Mouse (Mus musculus): ENCODE data around the gene Comp.

Comp gene

GRCm38 (mm10) chr8:70404212-70404611 is 30.9 kb downstream of the Comp start:
- DNase-seq = no peak

- DNase-seq = no peak
Observed at GRCm38 (mm10) chr8:70405189-70405588, 31.8 kb downstream of the Comp start.

GRCm38 (mm10) chr8:70406427-70407069 is 33.2 kb downstream of the Comp start:
- DNase-seq = no peak

- peak; percentile 23 for DNase-seq
Observed at GRCm38 (mm10) chr8:70408301-70408700, 34.9 kb downstream of the Comp start.

DNA sequence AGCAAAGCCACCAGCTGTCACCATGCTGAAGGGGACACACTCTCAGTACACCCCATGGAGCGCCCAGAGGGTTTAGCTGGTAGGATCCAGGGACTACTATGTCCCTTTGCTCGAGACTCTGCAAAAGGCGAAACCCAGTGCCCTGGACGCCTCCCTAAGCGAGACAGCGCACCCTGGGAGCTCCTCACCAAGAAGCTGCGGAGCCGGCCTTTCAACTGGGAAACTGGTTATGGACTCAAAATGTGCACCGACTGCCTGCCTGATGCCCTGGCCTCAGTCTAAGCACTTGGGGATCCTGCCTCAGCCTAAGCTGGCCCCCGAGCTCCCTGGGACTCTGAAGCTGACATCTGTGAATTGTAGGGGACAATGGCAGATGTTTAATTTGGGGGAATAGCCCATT is 35.7 kb downstream of the Comp start:
- no peak for DNase-seq

DNA sequence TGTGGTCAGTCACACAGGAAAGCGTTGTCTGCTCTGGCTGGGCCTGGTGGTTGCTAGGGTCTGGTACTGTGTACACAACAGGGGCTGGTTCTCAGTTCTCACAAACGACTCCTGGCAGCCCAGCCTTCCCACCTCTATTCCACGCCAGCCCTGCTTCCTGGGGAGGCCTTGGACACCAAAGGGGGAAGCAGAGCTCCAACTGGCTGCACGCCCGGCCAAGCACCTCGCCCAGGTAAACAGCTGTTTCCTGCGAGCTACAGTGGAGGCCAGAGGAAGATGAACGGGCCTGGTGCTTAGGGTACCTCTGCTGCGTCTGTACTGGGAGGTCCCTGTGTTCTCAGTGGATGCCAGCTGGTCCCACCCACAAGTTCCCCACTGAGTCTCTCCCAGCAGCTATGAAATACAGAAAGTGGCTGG is 36.1 kb downstream of the Comp start:
- DNase-seq = peak; percentile 70

DNA sequence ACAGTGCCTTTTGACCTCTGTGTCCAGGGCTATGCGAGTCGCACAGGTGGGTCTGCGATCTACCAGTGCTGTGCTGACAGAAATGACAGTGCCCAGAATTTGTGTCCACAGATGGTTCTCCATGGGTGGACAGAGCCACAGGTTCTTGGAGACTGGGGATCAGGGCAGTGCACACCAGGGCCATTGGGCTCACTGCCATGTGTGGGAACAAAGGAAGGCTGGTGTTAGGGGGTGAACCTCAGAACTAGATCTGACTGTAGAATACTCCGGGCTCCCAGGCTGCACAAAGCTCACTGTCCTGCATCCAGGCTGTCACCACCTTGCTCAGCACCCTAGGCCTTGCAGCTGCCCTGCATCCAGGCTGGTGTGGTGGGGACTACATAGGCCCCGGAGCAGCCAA is 36.9 kb downstream of the Comp start:
- no peak for DNase-seq

GRCm38 (mm10) chr8:70414310-70414946 is 41.1 kb downstream of the Comp start:
- DNase-seq = no peak

DNA sequence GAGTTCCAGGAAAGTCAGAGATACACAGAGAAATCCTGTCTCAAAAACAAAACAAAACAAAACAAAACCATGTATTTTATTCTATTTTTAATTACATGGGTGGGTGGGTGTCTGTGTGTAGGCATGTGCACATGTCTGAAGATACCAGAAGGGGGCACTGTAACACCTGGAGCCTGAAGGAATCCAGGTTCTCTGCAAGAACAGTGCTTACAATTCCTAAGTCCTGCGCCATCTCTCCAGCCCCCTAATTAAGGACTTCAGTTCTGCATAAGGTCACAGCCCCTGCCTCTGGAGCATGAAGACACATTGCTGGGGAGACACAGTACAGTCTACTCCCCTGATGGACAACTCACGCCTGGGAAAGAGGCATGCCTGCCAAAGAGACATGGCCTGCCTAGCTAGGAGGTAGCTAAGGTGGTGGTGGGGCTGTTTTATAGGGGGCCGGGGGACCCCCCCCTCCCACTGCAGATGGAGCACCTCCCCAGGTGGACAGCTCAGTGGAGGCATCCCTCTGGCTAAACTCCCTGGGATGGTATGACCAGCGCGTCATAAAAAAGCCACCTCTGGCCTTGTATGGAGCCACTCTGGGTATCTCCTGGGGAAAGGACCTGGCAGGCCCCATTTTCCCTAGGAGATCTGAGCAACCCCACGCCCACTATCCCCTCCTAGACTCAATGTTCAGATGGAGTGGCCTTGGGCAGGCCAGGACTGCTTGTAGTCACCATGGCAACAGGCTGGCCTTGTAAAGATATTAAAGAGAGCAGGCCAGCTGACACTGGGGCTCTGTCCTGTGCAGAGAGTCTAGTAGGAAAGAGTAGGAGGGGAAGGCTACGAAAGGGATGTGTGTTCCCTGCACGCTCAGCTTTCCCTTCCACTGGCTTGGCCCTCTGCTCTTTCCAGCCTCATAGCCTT is 42.4 kb downstream of the Comp start:
- peak; percentile 50 for DNase-seq

GRCm38 (mm10) chr8:70416941-70417340 is 43.6 kb downstream of the Comp start:
- no peak for DNase-seq

GRCm38 (mm10) chr8:70417914-70418313 is 44.6 kb downstream of the Comp start:
- DNase-seq = no peak

- peak; percentile 79 for DNase-seq
Observed at GRCm38 (mm10) chr8:70418954-70419353, 45.6 kb downstream of the Comp start.

GRCm38 (mm10) chr8:70419879-70420643 is 46.7 kb downstream of the Comp start:
- DNase-seq = no peak

GRCm38 (mm10) chr8:70421349-70422104 is 48.2 kb downstream of the Comp start:
- no peak for DNase-seq

DNA sequence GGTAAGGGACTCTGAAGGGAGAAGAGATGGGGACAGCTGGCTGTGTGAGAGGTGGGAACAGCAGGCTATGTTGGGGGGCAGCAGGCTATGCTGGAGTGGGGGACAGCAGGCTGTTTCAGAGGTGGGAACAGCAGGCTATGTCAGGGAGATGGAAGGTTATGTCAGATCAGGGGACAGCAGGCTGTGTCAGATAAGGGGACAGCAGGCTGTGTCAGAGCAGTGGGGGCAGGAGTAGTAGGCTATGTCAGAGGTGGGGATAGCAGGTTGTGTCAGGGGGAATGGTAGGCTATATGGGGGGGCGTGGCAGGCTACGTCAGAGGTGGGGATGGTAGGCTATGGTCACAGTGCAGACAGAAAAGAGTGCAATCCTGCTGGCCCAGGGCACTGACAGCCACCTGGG is 49.4 kb downstream of the Comp start:
- no peak for DNase-seq

DNA sequence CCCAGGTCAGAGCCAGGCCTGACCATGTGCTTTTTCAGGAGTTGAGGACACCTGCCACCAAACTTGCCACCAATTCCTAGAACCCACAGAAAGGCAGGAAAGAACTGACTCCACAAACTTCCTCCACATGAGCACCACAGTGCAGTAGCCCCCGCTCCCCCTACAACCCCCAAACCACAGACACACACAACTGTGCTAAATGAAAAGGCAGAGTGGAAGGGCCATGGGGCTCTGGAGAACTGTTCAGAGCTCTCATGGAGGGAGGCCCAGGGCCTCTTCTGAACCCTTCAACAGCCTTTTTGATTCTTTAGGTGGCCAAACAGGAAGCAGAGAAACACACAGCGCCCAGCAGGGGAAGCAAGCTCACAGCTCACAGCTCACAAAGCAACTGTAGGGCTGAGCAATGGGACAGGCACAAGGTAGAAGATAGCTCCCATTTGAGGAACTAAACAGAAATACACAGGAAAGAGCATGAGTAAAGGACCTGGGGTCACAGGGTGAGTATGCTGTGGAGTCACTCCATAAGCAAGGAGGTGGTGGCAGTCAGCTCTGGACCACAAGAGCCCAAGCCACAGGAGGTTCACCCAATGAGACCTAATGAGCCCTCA is 53.0 kb downstream of the Comp start:
- no peak for DNase-seq

DNA sequence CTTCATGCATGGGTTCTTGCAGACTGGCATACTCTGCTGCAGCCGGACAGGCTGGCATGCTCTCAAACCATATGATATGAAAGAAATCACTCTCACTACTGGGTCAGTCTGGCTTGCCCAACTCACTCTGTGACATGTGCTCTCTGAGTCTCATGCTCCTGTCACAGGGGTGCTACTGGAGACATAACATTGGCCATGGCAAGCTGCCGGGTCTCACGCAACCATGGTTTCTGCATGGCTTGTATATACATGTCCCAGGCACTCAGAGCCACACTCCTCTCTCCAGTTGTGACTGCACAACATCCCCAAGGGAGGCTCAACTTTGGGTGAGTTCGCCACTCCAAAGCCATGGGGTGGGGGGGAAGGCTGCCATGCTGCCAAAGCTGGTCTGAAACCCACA is 57.9 kb downstream of the Comp start:
- DNase-seq = peak; percentile 32

All from lung, postnatal 10 days (tissue).